8 mouse cellular contexts compared by ENCODE assay signal in the genomic region with DNA sequence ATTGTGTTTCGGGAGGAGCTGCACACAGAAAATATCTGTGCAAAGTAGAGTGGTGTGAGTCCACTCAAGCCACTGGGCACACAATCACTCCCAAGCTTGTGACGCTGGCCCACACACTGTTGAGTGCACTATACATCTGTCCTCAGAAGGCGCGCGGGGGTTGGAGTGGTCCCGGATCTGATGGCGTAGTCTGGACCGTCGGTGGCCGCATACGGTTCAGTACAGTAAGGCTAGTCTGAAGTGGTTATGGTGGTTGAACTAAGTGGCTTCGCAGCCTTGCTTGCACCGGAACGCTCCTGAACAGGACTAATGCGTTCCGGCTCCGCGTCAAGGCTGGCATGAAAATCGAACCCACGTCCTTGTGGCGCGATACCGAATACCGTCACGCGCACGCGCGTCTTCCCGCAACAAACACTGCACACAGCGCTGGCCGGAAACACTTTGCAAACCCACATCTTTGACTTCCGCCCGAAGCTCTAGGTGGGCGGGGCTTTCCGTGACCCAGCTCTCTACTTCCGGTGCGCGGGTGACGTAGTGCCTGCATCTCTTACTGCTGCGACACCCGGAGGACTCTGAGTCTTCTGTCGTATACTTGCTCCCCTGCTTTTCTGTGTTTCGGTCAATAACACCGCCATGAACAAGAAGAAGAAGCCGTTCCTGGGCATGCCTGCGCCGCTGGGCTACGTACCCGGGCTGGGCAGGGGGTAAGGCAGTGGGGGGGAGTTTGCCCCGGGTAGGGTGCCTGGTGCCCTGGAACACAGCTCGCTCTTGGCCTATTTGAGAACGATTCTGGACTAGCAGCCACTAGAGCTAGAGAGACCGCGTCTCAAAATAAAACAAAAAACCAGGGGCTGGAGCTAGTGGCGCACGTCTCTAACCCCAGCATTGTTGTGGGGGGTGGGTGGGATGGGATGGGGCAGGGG. TPM values are rescaled to one million over a fixed set of nuclear protein-coding genes. Genes with fewer than 3 reads are reported as not detected.
DNase-seq lines count a peak whose midpoint lies in the region; ATAC-seq and TF ChIP-seq lines count a peak whose summit lies in the region.

No protein-coding gene starts in this region.

- H3K4me2 ChIP-seq in heart, embryonic 12.5 days = peak overlapping the region; percentile 80
- peak overlapping the region; percentile 84 for H3K4me2 ChIP-seq in kidney, postnatal 0 days (ENCODE audit: low read length)
- H3K4me2 ChIP-seq in liver, embryonic 11.5 days = peak overlapping the region; percentile 71
- peak overlapping the region; percentile 80 for H3K4me2 ChIP-seq in stomach, embryonic 14.5 days (replicated peaks; ENCODE audit: low read depth, low read length)

- peak overlapping the region; percentile 94 for H3K9ac ChIP-seq in heart, embryonic 12.5 days
- H3K9ac ChIP-seq in kidney, postnatal 0 days (ENCODE audit: low read depth, low read length) = peak overlapping the region; percentile 91
- H3K9ac ChIP-seq in liver, embryonic 11.5 days (ENCODE audit: low read depth, low read length) = peak overlapping the region; percentile 76
- H3K9ac ChIP-seq in stomach, embryonic 14.5 days (replicated peaks; ENCODE audit: low read depth, low read length) = peak overlapping the region; percentile 90

- no peaks in the 10 kb centered on the region for H3K27me3 ChIP-seq in heart, embryonic 12.5 days (replicated peaks)
- H3K27me3 ChIP-seq in kidney, postnatal 0 days (ENCODE audit: insufficient read depth, low read length) = no peaks in the 10 kb centered on the region
- no peaks in the 10 kb centered on the region; the same call in 1 of the 2 replicates for H3K27me3 ChIP-seq in liver, embryonic 11.5 days (replicated peaks; ENCODE audit: control insufficient read depth, insufficient read depth, low read length)
- no peaks in the 10 kb centered on the region for H3K27me3 ChIP-seq in stomach, embryonic 14.5 days (ENCODE audit: control insufficient read depth, insufficient read depth, low read length)

- TF ChIP-seq CTCF in kidney, postnatal 0 days (IDR thresholded peaks at IDR 0.05; ENCODE audit: low read depth) = 0 out of 2 replicates have a peak, but pooled peaks have one; percentile 1

- 2% methylated on average over 57 of the region's 57 CpGs for WGBS in heart, embryonic 12.5 days
- under 1% methylated on average over 57 of the region's 57 CpGs for WGBS in kidney, postnatal 0 days
- WGBS in liver, embryonic 11.5 days = 2% methylated on average over 57 of the region's 57 CpGs
- WGBS in stomach, embryonic 14.5 days = 1% methylated on average over 57 of the region's 57 CpGs

- H3K4me3 ChIP-seq in heart, embryonic 12.5 days = peak overlapping the region; percentile 94
- H3K4me3 ChIP-seq in kidney, postnatal 0 days (replicated peaks; ENCODE audit: low read depth, low read length) = peak overlapping the region; percentile 89
- H3K4me3 ChIP-seq in liver, embryonic 11.5 days (ENCODE audit: low read depth, low read length) = peak overlapping the region; percentile 77
- peak overlapping the region; percentile 77 for H3K4me3 ChIP-seq in stomach, embryonic 14.5 days (ENCODE audit: low read depth, low read length)

- H3K9me3 ChIP-seq in heart, embryonic 12.5 days (replicated peaks) = no peaks in the 10 kb centered on the region
- H3K9me3 ChIP-seq in kidney, postnatal 0 days (replicated peaks; ENCODE audit: low read length) = no peaks in the 10 kb centered on the region
- H3K9me3 ChIP-seq in liver, embryonic 11.5 days (ENCODE audit: control insufficient read depth, low read length) = no peaks in the 10 kb centered on the region
- no peaks in the 10 kb centered on the region for H3K9me3 ChIP-seq in stomach, embryonic 14.5 days (ENCODE audit: control insufficient read depth, low read depth, low read length)

- DNase-seq in B cell, adult 2 months = peak; percentile 97
- peak; percentile 99 for DNase-seq in brain, adult 2 months (ENCODE audit: low read depth, low spot score)
- DNase-seq in kidney, postnatal 0 days (ENCODE audit: low spot score) = peak; percentile 99
- DNase-seq in liver, embryonic 11.5 days (ENCODE audit: low spot score) = peak; percentile 94
- DNase-seq in naive thymus-derived CD4-positive, alpha-beta T cell, adult 2 months (ENCODE audit: low read depth) = peak; percentile 98

- peaks cover 7% of the 10 kb centered on the region; the same call in 1 of the 2 replicates for H3K36me3 ChIP-seq in heart, embryonic 12.5 days
- no peaks in the 10 kb centered on the region for H3K36me3 ChIP-seq in kidney, postnatal 0 days (ENCODE audit: insufficient read depth, low read length)
- no peaks in the 10 kb centered on the region for H3K36me3 ChIP-seq in liver, embryonic 11.5 days (ENCODE audit: control insufficient read depth, insufficient read depth, low read length)
- no peaks in the 10 kb centered on the region for H3K36me3 ChIP-seq in stomach, embryonic 14.5 days (ENCODE audit: control insufficient read depth, insufficient read depth, low read length)

- peaks cover 14% of the 10 kb centered on the region for H3K4me1 ChIP-seq in heart, embryonic 12.5 days (replicated peaks)
- peaks cover 13% of the 10 kb centered on the region for H3K4me1 ChIP-seq in kidney, postnatal 0 days (replicated peaks; ENCODE audit: insufficient read depth, low read length)
- H3K4me1 ChIP-seq in liver, embryonic 11.5 days (replicated peaks; ENCODE audit: control insufficient read depth, insufficient read depth, low read length) = peaks cover 23% of the 10 kb centered on the region
- peaks cover 16% of the 10 kb centered on the region for H3K4me1 ChIP-seq in stomach, embryonic 14.5 days (ENCODE audit: control insufficient read depth, insufficient read depth, low read length)

- peak overlapping the region; percentile 81 for H3K27ac ChIP-seq in heart, embryonic 12.5 days (ENCODE audit: poor library complexity, severe bottlenecking)
- H3K27ac ChIP-seq in kidney, postnatal 0 days = peak overlapping the region; percentile 89
- H3K27ac ChIP-seq in liver, embryonic 11.5 days (ENCODE audit: low read depth, low read length) = peak overlapping the region; percentile 78
- H3K27ac ChIP-seq in stomach, embryonic 14.5 days (ENCODE audit: low read length) = peak overlapping the region; percentile 61

- peak; percentile 97 for ATAC-seq in erythroblast, adult 5-6 weeks (replicated peaks; ENCODE audit: low FRiP score, poor library complexity, severe bottlenecking)
- peak; percentile 95 for ATAC-seq in heart, embryonic 12.5 days (ENCODE audit: insufficient number of reproducible peaks, low FRiP score)
- ATAC-seq in kidney, postnatal 0 days (replicated peaks; ENCODE audit: low FRiP score, low read depth) = peak; percentile 93
- peak; percentile 93 for ATAC-seq in liver, embryonic 11.5 days (replicated peaks; ENCODE audit: low FRiP score)
- ATAC-seq in stomach, embryonic 14.5 days (ENCODE audit: insufficient number of reproducible peaks, insufficient read depth, low FRiP score, low read depth) = peak; percentile 93

RNA-seq across cellular contexts. Expression of gene Samd10, which starts 2.1 kb away (rescaled TPM):
- total RNA-seq in erythroblast, adult 5-6 weeks (2015; ENCODE audit: low replicate concordance) = 0.63 and 4.0 TPM in 2 replicates
- total RNA-seq in erythroblast, adult 5-6 weeks (2017; ENCODE audit: low replicate concordance) = 0.56 and 1.9 TPM in 2 replicates
- 12.4 and 13.4 TPM in 2 replicates for polyA plus RNA-seq in heart, embryonic 12.5 days (2016; fragmentation: Nextera tagmentation; extraction: Ambion mirVana)
- 26.9 and 27.4 TPM in 2 replicates for polyA plus RNA-seq in kidney, postnatal 0 days (2015; fragmentation: Nextera tagmentation; extraction: Ambion mirVana)
- polyA plus RNA-seq in liver, embryonic 11.5 days (2014; fragmentation: Nextera tagmentation; extraction: Ambion mirVana) = 6.2 and 6.8 TPM in 2 replicates
- 33.1 and 35.0 TPM in 2 replicates for polyA plus RNA-seq in stomach, embryonic 14.5 days (2014; fragmentation: Nextera tagmentation; extraction: Ambion mirVana)

RNA-seq across cellular contexts. Expression of gene Zfp512b, which starts 8.5 kb away (rescaled TPM):
- 2.1 and 6.3 TPM in 2 replicates for total RNA-seq in erythroblast, adult 5-6 weeks (2015; ENCODE audit: low replicate concordance)
- 1.5 and 5.1 TPM in 2 replicates for total RNA-seq in erythroblast, adult 5-6 weeks (2017; ENCODE audit: low replicate concordance)
- polyA plus RNA-seq in heart, embryonic 12.5 days (2016; fragmentation: Nextera tagmentation; extraction: Ambion mirVana) = 44.8 and 46.1 TPM in 2 replicates
- 30.0 and 30.3 TPM in 2 replicates for polyA plus RNA-seq in kidney, postnatal 0 days (2015; fragmentation: Nextera tagmentation; extraction: Ambion mirVana)
- 31.2 and 33.9 TPM in 2 replicates for polyA plus RNA-seq in liver, embryonic 11.5 days (2014; fragmentation: Nextera tagmentation; extraction: Ambion mirVana)
- 50.6 and 51.6 TPM in 2 replicates for polyA plus RNA-seq in stomach, embryonic 14.5 days (2014; fragmentation: Nextera tagmentation; extraction: Ambion mirVana)

RNA-seq across cellular contexts. Expression of gene Prpf6, which starts 9.4 kb away (rescaled TPM):
- 9.2 and 16.9 TPM in 2 replicates for total RNA-seq in erythroblast, adult 5-6 weeks (2015; ENCODE audit: low replicate concordance)
- 21.0 and 30.1 TPM in 2 replicates for total RNA-seq in erythroblast, adult 5-6 weeks (2017; ENCODE audit: low replicate concordance)
- polyA plus RNA-seq in heart, embryonic 12.5 days (2016; fragmentation: Nextera tagmentation; extraction: Ambion mirVana) = 46.8 and 48.8 TPM in 2 replicates
- 46.3 and 52.2 TPM in 2 replicates for polyA plus RNA-seq in kidney, postnatal 0 days (2015; fragmentation: Nextera tagmentation; extraction: Ambion mirVana)
- 63.0 and 68.5 TPM in 2 replicates for polyA plus RNA-seq in liver, embryonic 11.5 days (2014; fragmentation: Nextera tagmentation; extraction: Ambion mirVana)
- polyA plus RNA-seq in stomach, embryonic 14.5 days (2014; fragmentation: Nextera tagmentation; extraction: Ambion mirVana) = 57.9 and 60.2 TPM in 2 replicates

RNA-seq across cellular contexts. Expression of gene Uckl1, which starts 16.4 kb away (rescaled TPM):
- total RNA-seq in erythroblast, adult 5-6 weeks (2015; ENCODE audit: low replicate concordance) = 18.8 and 40.8 TPM in 2 replicates
- 11.6 and 16.0 TPM in 2 replicates for total RNA-seq in erythroblast, adult 5-6 weeks (2017; ENCODE audit: low replicate concordance)
- polyA plus RNA-seq in heart, embryonic 12.5 days (2016; fragmentation: Nextera tagmentation; extraction: Ambion mirVana) = 64.2 and 65.3 TPM in 2 replicates
- polyA plus RNA-seq in kidney, postnatal 0 days (2015; fragmentation: Nextera tagmentation; extraction: Ambion mirVana) = 45.6 and 46.5 TPM in 2 replicates
- 44.5 and 51.2 TPM in 2 replicates for polyA plus RNA-seq in liver, embryonic 11.5 days (2014; fragmentation: Nextera tagmentation; extraction: Ambion mirVana)
- polyA plus RNA-seq in stomach, embryonic 14.5 days (2014; fragmentation: Nextera tagmentation; extraction: Ambion mirVana) = 56.3 and 56.8 TPM in 2 replicates

RNA-seq across cellular contexts. Expression of gene Gm29797, which starts 55.7 kb away (rescaled TPM):
- not detected in 2 replicates for total RNA-seq in erythroblast, adult 5-6 weeks (2015; ENCODE audit: low replicate concordance)
- total RNA-seq in erythroblast, adult 5-6 weeks (2017; ENCODE audit: low replicate concordance) = not detected in 2 replicates
- polyA plus RNA-seq in heart, embryonic 12.5 days (2016; fragmentation: Nextera tagmentation; extraction: Ambion mirVana) = not detected in 2 replicates
- not detected in 2 replicates for polyA plus RNA-seq in kidney, postnatal 0 days (2015; fragmentation: Nextera tagmentation; extraction: Ambion mirVana)
- not detected in 2 replicates for polyA plus RNA-seq in liver, embryonic 11.5 days (2014; fragmentation: Nextera tagmentation; extraction: Ambion mirVana)
- not detected in 2 replicates for polyA plus RNA-seq in stomach, embryonic 14.5 days (2014; fragmentation: Nextera tagmentation; extraction: Ambion mirVana)

Comparison
In these comparisons a context has a peak if more than half of its experiments do, and no peak if none do; other contexts are left out.
1. Peak in every context shown above with its lines: DNase-seq, ATAC-seq, H3K4me3 ChIP-seq and H3K27ac ChIP-seq.